Mouse (Mus musculus) megakaryocyte, embryonic 14.5 days (primary cell): ENCODE results near the gene Slc26a6. TPM values are rescaled to one million over a fixed set of nuclear protein-coding genes. Genes with fewer than 3 reads are reported as not detected.

Experiments
- H3K27me3 ChIP-seq: replicated peaks from 2 replicates; pipeline ENCODE3; 2012; ENCODE audit warnings: inconsistent platforms
- H3K36me3 ChIP-seq: replicated peaks from 2 replicates; pipeline ENCODE3; 2012; ENCODE audit warnings: low read length, inconsistent platforms, mixed read lengths
- H3K4me1 ChIP-seq: 2 replicates; pipeline ENCODE4 v1.6.1; 2012; ENCODE audit warnings: inconsistent platforms
- H3K4me3 ChIP-seq: replicated peaks from 2 replicates; pipeline ENCODE3; 2012; ENCODE audit warnings: moderate library complexity, mild to moderate bottlenecking, inconsistent platforms
- H3K9me3 ChIP-seq: 2 replicates; pipeline ENCODE4 v1.6.1; 2012; ENCODE audit warnings: inconsistent platforms
- FLI1 ChIP-seq: IDR thresholded peaks from 2 replicates; pipeline ENCODE4 v1.6.1; 2012; ENCODE audit warnings: low read length, inconsistent platforms, mixed read lengths
- GATA1 ChIP-seq: IDR thresholded peaks from 3 replicates; pipeline ENCODE4 v1.6.1; 2012; ENCODE audit warnings: mixed read lengths, low read length, inconsistent platforms, borderline replicate concordance
- polyA plus RNA-seq: library from polyadenylated mRNA; stranded (reverse); fragments of >175 nt; gene quantifications from 2 replicates; pipeline ENCODE4 v1.2.3, GENCODE M21; 2012; ENCODE audit warnings: low replicate concordance; ENCODE audit not compliant: insufficient read depth

Slc26a6 gene
- polyA plus RNA-seq, 1 experiment, result 8.6 TPM

- Histone ChIP-seq H3K36me3 (peaks cover 12% of the 10 kb centered on the region), H3K4me1 (peaks cover 10% of the 10 kb centered on the region; the same call in 1 of the 2 replicates), H3K9me3 (peaks cover 8% of the 10 kb centered on the region), H3K27me3 (peaks cover 33% of the 10 kb centered on the region), H3K4me3 (no peak overlapping the region)
- TF ChIP-seq FLI1 (no peak), GATA1 (no peak)
Measured at GRCm38 (mm10) chr9:108819495-108819894, 33.6 kb upstream of the Slc26a6 start.

DNA sequence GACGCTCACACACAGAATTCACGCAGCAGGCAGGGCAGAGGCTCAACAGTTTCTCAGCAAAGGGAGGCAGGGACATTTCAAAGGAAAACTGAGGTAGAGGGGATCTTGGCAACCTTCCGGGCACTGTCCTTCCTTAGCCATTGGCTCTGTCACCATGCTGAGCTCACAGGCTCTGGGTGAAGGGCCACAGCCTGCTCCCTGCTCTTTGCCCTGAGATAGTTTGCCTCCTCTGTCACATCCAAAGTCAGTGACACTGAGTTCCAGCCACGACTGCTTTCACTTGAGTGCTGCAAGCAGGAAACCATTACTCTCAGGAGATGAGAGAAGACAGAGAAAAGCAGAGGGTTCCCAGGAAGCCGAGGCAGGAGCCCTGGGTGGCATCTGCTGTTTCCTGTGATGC is 33.0 kb upstream of the Slc26a6 start:
- Histone ChIP-seq H3K4me1 (peaks cover 10% of the 10 kb centered on the region; the same call in 1 of the 2 replicates), H3K36me3 (peaks cover 6% of the 10 kb centered on the region), H3K4me3 (no peak overlapping the region), H3K27me3 (peaks cover 39% of the 10 kb centered on the region), H3K9me3 (peaks cover 13% of the 10 kb centered on the region)
- TF ChIP-seq FLI1, result no peak

DNA sequence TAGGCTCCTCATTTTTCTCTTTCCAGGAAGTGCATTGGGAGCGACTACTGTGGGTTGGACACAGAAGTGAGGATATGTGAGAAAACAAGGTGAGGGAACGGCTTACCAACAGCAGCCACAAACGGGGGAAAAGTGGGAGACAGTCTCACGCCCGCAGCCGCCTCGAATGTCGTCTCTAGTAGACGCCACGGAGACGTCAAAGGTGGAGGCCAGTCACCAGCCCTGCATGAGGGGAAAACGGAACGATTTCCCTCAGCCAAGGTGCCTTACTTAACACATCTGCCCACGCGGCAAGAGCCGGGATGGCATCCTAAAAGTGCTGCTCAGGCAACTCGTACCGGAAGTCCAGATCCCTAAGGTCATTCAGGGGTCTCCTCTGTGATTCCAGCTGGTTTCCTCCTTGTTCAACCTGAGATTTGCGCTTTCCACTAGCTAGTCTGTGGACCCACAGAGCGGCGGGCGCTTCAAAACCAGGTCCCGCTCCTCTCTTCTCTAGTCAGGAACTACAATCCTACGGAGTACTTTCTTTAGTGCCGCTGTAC is 28.9 kb upstream of the Slc26a6 start:
- H3K9me3 ChIP-seq, result peaks cover 28% of the 10 kb centered on the region
- peaks cover 80% of the 10 kb centered on the region for H3K27me3 ChIP-seq
- peaks cover 32% of the 10 kb centered on the region for H3K4me1 ChIP-seq
- no peak overlapping the region for H3K4me3 ChIP-seq
- TF ChIP-seq GATA1 (no peak), FLI1 (no peak)
- H3K36me3 ChIP-seq, result no peaks in the 10 kb centered on the region

DNA sequence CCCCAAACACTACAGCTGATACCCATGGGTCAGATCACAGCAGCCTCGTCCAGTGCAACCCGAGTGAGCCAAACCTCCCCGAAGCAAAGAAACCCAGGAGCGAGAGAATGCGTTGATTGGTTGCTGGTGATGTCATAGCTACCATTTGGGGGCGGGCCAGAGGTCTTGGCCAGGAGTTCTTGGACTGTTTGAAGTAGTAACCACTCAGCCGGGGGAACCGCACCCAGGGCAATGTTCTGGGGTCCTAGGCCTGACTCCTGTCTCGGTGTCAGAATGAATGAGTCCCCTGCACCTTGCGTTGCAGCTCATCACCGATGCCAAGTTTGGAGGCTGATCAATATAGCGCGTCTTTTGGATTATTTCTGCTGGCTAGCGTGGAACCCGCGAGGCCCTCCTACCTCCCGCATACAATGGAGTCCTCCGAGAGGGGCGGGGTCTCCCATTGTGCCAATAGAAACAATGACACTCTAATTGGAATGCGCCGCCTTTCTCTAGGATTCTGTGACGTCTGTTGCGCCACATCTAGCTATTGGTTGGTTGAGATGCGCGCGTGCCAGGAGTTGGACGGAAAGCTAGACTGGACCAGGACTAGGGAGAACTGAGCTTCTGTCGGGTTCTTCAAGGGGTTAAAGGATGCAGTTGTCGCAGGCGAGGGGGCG is 28.2 kb upstream of the Slc26a6 start:
- H3K36me3 ChIP-seq, result no peaks in the 10 kb centered on the region
- H3K27me3 ChIP-seq, result peaks cover 87% of the 10 kb centered on the region
- no peak overlapping the region for H3K4me3 ChIP-seq
- no peak for TF ChIP-seq FLI1
- no peak for TF ChIP-seq GATA1
- peaks cover 32% of the 10 kb centered on the region for H3K4me1 ChIP-seq
- H3K9me3 ChIP-seq, result peaks cover 28% of the 10 kb centered on the region

DNA sequence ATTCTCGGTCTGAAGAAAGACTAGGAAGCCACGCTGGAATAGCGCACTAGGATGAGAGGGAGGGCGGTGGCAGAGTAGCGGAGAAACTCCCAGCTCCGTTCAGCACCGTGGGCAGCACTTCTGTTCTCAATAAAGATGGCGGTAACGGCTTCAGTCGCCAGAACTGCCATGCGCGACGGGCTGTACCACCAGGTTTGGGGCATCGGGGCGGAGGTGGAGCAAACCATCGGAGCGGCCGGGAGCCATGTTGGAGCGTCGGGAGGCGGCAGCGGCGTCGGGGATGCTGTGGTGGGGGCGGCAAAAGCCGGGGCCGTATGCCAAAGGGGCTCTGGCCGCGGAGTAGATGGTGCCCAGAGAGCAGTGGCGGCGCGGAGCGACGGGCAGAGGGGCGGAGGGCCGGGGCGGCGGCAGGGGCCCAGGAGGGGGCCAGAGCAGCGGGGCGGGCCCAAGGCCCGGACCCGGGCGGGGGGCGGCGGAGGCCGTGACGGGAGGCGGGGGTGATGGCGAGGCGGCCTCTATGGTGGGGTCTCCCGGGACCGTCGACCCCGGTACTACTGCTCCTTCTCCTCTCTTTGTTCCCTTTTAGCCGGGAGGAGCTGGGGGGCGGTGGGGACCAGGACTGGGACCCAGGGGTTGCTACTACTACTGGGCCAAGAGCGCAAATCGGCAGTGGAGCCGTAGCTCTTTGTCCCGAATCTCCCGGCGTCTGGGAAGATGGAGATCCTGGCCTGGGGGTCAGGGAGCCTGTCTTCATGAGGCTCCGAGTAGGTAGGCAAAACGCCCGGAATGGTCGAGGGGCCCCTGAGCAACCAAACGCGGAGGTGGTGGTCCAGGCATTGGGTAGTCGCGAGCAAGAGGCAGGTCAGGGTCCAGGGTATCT is 27.0 kb upstream of the Slc26a6 start, which contains the start of gene Celsr3:
Gene Celsr3 (plus strand): TSS at position 501 of the 880 bp plus-strand sequence.
- Histone ChIP-seq H3K36me3 (no peaks in the 10 kb centered on the region), H3K9me3 (peaks cover 28% of the 10 kb centered on the region), H3K4me1 (peaks cover 28% of the 10 kb centered on the region), H3K4me3 (peak within 1 kb of the TSS; percentile 90), H3K27me3 (peaks cover 90% of the 10 kb centered on the region)
- TF ChIP-seq GATA1, result no peak
- TF ChIP-seq FLI1, result no peak

- peaks cover 95% of the 10 kb centered on the region for H3K27me3 ChIP-seq
- H3K9me3 ChIP-seq, result peaks cover 28% of the 10 kb centered on the region
- TF ChIP-seq GATA1 (no peak), FLI1 (no peak)
- H3K36me3 ChIP-seq, result no peaks in the 10 kb centered on the region
- peaks cover 35% of the 10 kb centered on the region for H3K4me1 ChIP-seq
- peak overlapping the region; percentile 90 for H3K4me3 ChIP-seq
Measured at GRCm38 (mm10) chr9:108826700-108827340, 26.3 kb upstream of the Slc26a6 start.

DNA sequence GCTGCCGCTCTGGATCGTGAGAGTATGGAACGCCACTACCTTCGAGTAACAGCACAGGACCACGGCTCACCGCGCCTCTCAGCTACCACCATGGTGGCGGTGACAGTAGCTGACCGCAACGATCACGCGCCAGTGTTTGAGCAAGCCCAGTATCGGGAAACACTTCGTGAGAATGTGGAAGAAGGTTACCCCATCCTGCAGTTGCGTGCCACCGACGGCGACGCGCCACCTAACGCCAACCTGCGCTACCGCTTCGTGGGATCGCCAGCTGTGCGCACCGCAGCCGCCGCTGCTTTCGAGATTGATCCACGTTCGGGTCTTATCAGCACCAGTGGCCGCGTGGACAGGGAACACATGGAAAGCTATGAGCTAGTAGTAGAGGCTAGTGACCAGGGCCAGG is 25.6 kb upstream of the Slc26a6 start:
- Histone ChIP-seq H3K36me3 (no peaks in the 10 kb centered on the region), H3K4me1 (peaks cover 41% of the 10 kb centered on the region), H3K9me3 (peaks cover 28% of the 10 kb centered on the region), H3K27me3 (peaks cover 98% of the 10 kb centered on the region), H3K4me3 (peak overlapping the region; percentile 90)
- TF ChIP-seq GATA1, result no peak
- TF ChIP-seq FLI1, result no peak

- H3K4me3 ChIP-seq, result peak overlapping the region; percentile 90
- peaks cover 28% of the 10 kb centered on the region for H3K9me3 ChIP-seq
- H3K4me1 ChIP-seq, result peaks cover 46% of the 10 kb centered on the region
- no peaks in the 10 kb centered on the region for H3K36me3 ChIP-seq
- peaks cover 100% of the 10 kb centered on the region for H3K27me3 ChIP-seq
- TF ChIP-seq FLI1 (no peak), GATA1 (no peak)
Measured at GRCm38 (mm10) chr9:108827906-108828305, 25.2 kb upstream of the Slc26a6 start.

DNA sequence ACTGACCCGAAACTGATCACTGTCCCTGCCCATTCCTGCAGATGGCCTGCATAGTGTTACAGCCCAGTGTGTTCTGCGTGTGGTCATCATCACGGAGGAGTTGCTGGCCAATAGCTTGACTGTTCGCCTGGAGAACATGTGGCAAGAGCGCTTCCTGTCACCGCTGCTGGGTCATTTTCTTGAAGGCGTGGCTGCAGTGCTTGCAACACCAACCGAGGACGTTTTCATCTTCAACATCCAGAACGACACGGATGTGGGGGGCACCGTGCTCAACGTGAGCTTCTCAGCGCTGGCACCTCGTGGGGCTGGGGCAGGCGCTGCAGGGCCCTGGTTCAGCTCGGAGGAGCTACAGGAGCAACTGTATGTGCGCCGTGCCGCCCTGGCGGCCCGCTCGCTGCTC is 21.4 kb upstream of the Slc26a6 start:
- H3K36me3 ChIP-seq, result no peaks in the 10 kb centered on the region
- H3K9me3 ChIP-seq, result 0 out of 2 replicates have a peak, but pooled peaks cover 7% of the 10 kb centered on the region
- H3K4me3 ChIP-seq, result peak overlapping the region; percentile 92
- peaks cover 97% of the 10 kb centered on the region for H3K27me3 ChIP-seq
- TF ChIP-seq GATA1, result no peak
- TF ChIP-seq FLI1, result no peak
- H3K4me1 ChIP-seq, result peaks cover 33% of the 10 kb centered on the region
